Mouse (Mus musculus) C3H10T1/2 (cell line): ENCODE measurements around the gene Myh7. TPM values are rescaled to one million over a fixed set of nuclear protein-coding genes. Genes with fewer than 3 reads are reported as not detected.

Experiments
- polyA plus RNA-seq, 2 experiments: library from polyadenylated mRNA; unstranded; fragments of >200 nt; fragmentation: generic; extraction: Trizol; gene quantifications; one replicate each; pipeline ENCODE4 v1.2.1; 2012; ENCODE audit warnings: missing spikeins in 2 of 2

The Myh7 gene
- polyA plus RNA-seq, result under 1 TPM; 0.05 to 0.07 TPM

GRCm38 (mm10) chr14:54994136-54994868 lies at the start of gene Myh7:
Gene Myh7, minus strand, starts transcription at chr14:54994626.

DNA sequence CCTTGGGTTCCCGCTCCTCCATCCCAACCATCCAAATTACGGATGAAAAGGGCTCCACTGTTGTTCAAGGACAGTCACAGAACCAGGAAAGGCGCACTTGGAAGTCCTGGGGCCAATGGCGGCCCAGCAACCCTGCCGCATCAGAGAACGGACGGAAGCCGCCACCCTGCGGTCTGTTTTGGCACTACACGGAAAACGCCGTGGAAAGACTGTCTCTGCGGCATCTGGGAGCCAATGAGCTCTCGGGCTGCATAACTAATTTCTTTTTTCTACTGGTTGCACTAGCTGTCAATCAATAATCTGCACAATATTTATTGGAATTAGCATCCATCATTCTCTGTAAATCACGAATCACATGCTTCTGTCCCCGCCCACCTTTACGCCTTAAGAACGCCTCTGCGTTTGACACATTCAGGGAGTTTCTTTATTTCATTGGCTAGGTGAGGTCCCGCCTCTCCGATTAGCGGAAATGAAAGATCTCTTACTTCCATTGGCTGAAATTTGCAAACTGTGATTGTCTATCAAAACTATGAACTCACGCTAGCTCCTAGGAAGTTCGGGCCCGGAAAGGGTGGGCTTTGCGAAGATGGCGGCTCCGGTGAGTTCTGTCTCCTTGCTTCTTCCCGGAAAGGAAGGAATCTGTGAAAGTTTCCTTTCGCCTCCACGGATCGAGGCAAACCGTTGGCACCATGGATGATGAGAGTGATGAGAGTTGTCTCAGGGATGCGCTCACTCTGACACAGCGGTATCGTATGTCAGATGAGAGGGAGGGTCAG lies 20.8 kb upstream of the Myh7 start, which contains the start of gene Ngdn:
TSS of gene Ngdn (plus strand) at position 464 of the 776 bp plus-strand sequence.

GRCm38 (mm10) chr14:54976633-54977032 lies 17.8 kb downstream of the Myh7 start, which contains the start of gene Gm17428:
Gene Gm17428, plus strand, starts transcription at chr14:54976933.

DNA sequence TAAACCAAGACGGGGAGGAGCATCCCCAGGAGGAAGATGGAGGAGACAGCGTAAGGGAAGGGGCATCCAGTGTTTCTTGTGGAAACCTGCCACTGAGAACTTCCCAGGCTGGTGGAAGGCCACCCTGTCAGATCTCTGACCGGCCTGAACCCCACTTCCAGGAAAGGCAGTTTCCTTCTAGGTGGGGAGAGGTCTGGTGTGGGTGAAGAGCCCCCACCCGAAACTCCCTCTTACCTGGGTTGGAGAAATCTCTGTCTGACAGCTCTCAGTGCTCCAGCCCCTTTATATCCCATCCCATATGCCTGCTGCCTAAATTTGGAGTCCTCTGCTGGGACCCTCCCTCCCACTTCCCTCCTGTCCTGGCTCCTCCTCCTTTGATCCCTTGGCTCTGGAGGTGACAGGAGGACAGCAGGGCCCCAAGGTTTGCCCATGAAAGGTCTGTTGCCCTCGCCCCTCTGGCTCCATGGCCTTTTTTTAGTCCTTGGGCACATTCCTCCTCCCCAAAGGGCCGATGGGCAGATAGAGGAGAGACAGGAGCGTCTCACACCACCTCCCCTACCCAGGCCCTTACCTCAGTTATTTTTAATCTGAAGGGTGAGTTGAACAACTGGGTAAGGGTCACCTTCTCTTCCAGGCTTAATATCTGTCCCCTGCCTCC lies 28.0 kb downstream of the Myh7 start, which contains the start of gene Myh6:
TSS of gene Myh6 (minus strand) at position 608 of the 658 bp plus-strand sequence.

GRCm38 (mm10) chr14:54935904-54936830 lies 58.3 kb downstream of the Myh7 start, which contains the start of gene Cmtm5:
Gene Cmtm5, plus strand, starts transcription at chr14:54936261.

DNA sequence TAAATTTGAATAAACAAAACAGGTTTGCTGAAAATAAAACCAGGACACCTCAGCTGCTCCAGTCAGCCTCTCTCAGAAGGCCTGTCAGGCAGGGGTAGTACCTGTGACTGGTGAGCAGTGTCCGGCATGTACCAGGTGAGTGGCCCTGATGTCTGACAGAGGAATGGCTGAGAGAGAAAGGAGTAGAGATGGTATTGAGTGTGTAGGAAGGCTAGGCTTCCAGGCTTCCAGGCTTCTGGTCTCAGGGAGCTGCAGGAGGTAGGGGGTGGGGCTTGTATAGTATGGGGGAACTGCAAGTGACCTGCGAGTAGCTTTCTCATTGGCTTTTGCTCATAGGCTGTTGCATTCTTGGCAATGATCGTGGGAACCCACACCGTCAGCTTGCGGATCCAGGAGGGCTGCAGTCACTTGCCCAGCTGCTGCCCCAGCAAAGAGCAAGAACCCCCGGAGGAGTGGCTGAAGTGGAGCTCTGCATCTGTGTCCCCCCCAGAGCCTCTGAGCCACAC lies 61.7 kb downstream of the Myh7 start, which contains the start of gene Il25:
TSS of gene Il25 (plus strand) at position 51 of the 506 bp plus-strand sequence.

GRCm38 (mm10) chr14:54925349-54926342 lies 68.8 kb downstream of the Myh7 start, which contains the start of gene Efs:
Gene Efs, minus strand, starts transcription at chr14:54926126.

Other genes starting within 250 kb of the Myh7 start
- gene Slc7a8, start 212.7 kb downstream of the Myh7 start, polyA plus RNA-seq, result under 1 TPM in 1 of 2 experiments, not detected in 1; 0.01 TPM
- not detected for gene Rnf212b, start 180.5 kb downstream of the Myh7 start, polyA plus RNA-seq
- gene Homez, start 123.7 kb downstream of the Myh7 start, polyA plus RNA-seq, result 1 to 10 TPM in 1 of 2 experiments, under 1 TPM in 1; 0.33 to 2.6 TPM
- gene Ppp1r3e, start 117.1 kb downstream of the Myh7 start, polyA plus RNA-seq, result under 1 TPM; 0.53 to 0.73 TPM
- 10 to 100 TPM in 1 of 2 experiments, 1 to 10 TPM in 1; 2.4 to 13.8 TPM for gene Bcl2l2, start 111.2 kb downstream of the Myh7 start, polyA plus RNA-seq
- gene Gm20521, start 111.2 kb downstream of the Myh7 start, polyA plus RNA-seq, result 1 to 10 TPM in 1 of 2 experiments, under 1 TPM in 1; 0.08 to 1.2 TPM
- gene Pabpn1, start 102.1 kb downstream of the Myh7 start, polyA plus RNA-seq, result 100 to 1,000 TPM in 1 of 2 experiments, 10 to 100 TPM in 1; 99.1 to 108 TPM
- under 1 TPM; 0.01 to 0.37 TPM for gene Slc22a17, start 81.5 kb downstream of the Myh7 start, polyA plus RNA-seq
- gene Efs, start 68.5 kb downstream of the Myh7 start, polyA plus RNA-seq, result under 1 TPM in 1 of 2 experiments, not detected in 1; 0.05 TPM
- not detected for gene Il25, start 61.9 kb downstream of the Myh7 start, polyA plus RNA-seq
- not detected for gene Cmtm5, start 58.4 kb downstream of the Myh7 start, polyA plus RNA-seq
- not detected for gene Myh6, start 27.7 kb downstream of the Myh7 start, polyA plus RNA-seq
- gene Gm17428, start 17.7 kb downstream of the Myh7 start, polyA plus RNA-seq, result not detected
- gene Ngdn, start 20.8 kb upstream of the Myh7 start, polyA plus RNA-seq, result 10 to 100 TPM; 11.8 to 40.7 TPM
- gene Zfhx2, start 97.7 kb upstream of the Myh7 start, polyA plus RNA-seq, result under 1 TPM; 0.08 to 0.59 TPM
- 10 to 100 TPM in 1 of 2 experiments, 1 to 10 TPM in 1; 3.1 to 11.9 TPM for gene Thtpa, start 100.2 kb upstream of the Myh7 start, polyA plus RNA-seq
- gene Ap1g2, start 112.0 kb upstream of the Myh7 start, polyA plus RNA-seq, result 1 to 10 TPM; 4.9 to 6.1 TPM
- gene Jph4, start 122.3 kb upstream of the Myh7 start, polyA plus RNA-seq, result under 1 TPM in 1 of 2 experiments, not detected in 1; 0.01 TPM
- gene Dhrs2, start 227.4 kb upstream of the Myh7 start, polyA plus RNA-seq, result not detected